Mouse (Mus musculus) mesoderm, embryonic 11.5 days (tissue): ENCODE data around the gene Myo1a.

ENCODE experiments used
- DNase-seq: peaks from one replicate; pipeline ENCODE4 v3.0.0-alpha.2; 2012; ENCODE audit warnings: low read depth, low spot score

The Myo1a gene

DNA sequence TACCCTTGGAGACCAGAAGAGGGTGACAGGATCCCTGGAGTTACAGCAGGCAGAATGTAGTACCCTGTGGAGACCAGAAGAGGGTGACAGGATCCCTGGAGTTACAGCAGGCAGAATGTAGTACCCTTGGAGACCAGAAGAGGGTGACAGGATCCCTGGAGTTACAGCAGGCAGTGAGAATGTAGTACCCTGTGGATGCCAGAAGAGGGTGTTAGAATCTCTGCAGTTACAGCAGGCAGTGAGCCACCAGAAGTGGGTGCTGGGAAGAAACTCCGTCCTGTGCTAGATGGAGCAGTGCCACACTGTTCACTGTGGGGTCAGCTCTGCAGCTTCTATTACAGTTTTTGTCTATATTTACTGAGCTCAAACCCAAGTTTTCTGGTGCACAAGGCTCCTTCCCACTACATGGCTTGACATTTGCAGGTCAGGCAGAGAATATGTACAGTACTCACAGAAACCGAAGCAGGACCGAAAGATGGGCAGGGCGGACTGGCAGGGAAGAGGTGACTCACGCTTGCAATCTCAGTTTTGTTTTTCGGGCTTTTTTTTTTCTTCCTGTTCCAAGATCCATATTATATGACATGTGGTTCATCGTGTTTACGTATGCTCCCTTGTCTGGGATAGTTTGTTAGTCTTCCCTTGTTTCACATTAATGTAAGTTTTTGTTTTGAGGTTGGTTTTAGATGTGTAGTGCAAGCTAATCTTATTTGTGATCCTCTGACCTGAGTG is 30.0 kb upstream of the Myo1a start:
- DNase-seq = peak; percentile 86

DNA sequence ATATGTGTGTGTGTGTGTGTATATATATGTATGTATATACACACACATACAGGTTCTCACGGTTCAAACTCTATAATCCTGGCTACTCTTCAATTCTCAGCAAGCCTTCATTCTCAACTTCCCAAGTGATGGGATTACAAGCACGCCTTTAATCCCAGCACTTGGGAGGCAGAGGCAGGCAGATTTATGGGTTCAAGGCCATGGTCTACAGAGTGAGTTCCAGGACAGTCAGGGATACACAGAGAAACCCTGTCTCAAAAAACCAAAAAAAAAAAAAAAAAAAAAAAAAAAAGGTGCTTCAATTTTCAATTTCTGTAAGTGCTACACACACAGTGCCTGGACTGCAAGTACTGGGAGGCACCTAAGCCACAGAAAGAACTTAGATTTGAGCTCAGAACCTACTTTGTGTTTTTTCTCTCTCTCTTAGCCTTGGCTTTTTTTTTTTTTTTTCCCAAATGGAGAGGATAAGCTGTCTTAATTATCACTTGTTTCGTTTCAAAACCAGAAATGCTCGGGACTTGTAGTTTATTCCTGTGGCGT is 29.0 kb upstream of the Myo1a start:
- DNase-seq = no peak

DNA sequence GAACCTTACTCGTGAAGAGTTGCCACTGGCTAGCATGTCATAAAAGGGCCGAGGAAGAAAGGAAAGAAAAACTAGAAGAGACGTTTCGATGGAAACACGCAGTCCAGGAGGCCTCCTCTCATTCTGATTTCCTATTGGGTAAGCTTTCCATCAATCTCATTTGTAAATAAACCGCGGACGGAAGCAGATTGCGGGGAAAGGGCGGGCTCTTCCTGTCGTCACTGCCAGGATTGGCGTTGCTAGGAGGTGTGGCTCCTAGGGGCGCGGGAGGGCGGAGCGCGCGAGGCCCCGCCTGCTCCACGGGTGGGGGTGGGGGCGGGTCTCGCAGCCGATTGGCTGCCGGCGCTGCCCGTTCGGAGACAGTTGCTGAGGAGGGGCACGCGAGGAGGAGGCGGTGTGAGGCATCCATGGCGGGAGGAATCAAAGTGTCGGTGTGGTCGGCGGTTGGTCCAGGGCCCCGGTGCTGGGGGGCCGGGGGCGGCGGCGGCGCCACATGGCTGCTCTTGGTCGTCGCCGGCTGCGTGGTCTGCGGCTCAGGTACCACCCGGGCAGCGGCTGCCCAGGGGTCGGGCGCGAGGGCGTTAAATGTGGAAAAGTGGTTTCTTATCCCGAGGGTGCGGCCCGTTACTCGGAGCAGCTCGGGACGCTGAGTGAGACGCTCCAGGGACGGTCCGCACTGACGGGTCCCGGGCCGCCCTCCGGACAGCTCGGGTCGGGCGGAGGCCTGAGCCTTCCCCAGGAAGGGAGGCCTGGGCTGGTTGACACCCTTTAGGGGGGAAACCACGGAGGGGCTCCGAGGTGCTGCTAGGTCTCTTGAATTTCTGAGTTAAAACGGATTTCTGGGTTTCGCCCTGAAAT is 28.1 kb upstream of the Myo1a start:
- DNase-seq = peak; percentile 99

DNA sequence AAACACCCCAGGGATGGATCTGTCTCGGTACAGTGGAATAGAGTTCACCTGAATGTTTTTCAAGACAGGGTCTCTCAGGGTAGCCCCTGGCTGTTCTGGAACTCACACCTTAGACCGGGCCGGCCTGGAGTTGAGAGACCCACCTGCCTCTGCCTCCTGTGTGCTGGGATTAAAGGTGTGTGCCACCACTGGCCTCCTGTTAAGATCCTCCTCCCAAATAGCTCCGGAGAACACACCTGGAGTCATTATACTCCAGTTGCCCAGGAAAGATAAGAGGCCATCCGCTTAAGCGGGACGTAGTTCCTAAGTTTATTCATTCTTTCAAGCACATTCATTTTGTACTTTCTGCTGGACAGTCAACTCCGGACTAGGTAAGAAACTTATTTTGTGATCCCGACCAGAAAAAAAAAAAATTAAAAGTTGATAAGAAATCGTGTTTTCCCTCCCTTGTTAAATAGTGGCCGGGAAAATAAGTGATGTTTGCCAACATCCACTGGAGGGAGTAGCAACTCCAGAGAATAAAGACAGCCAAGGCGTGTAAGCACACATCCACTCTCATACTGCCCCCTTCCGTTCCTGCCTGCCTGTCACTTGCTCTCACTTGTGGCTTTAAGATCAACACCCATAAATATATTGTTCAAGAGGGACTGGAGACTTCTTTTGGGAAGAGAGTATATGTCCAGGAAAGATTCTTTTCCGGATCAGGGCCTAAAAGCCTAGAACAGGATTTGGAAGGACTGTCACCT is 27.2 kb upstream of the Myo1a start:
- peak; percentile 69 for DNase-seq

DNA sequence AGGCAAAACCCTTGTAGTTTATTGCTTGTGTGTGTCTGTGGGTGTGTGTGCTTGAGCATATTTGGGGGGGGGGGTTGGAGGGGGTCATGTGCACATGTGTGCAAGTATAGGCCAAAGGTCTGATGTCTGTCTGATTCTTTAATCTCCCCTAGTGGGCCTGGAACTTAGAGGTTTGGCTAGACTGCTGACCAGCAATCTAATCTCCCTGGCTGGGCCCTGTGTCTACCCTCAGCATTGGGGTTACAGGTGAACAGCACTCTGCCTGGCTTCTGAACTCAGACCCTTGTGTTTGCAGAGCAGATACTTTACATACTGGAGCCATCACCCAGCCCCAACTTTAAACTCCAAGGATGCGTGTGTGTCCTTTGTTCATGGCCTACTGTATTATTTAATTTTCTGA is 25.8 kb upstream of the Myo1a start:
- DNase-seq = no peak

DNA sequence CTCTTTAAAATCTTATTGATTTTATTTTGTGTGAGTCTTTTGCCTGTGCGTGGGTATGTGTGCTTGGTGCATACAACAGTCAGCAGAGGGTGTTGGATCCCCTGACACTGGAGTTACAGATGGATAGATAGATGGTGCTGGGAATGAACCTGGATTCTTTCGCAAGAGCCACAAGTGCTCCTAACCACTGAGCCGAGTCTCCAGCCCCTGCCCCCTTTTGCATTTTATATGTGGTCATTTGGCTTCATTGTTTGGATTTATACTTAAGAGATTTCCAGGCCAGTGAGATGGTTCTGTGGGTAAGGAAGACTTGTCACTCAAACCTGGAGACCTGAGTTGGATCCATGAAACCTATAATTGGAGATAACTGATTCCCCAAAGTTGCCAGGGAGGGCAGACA is 25.1 kb upstream of the Myo1a start:
- no peak for DNase-seq

DNA sequence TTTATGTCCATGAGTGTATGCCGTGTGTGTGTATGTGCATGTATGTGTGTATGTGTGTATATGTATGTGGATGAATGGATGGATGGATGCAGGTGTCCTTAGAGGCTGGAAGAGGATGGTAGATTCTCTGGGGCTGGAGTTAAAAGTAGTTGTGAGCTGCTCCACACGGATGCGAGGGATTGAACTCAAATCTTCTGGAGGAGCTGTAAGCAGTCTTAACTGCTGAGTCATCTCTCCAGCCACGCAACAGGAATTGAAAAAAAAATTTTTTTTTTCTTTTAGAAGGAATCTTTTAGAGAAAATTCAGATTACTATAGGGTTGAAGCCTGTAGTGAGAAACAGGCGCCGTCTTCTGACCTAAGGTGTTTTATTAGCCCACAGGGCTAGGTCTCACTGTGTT is 22.1 kb upstream of the Myo1a start:
- DNase-seq = no peak

DNA sequence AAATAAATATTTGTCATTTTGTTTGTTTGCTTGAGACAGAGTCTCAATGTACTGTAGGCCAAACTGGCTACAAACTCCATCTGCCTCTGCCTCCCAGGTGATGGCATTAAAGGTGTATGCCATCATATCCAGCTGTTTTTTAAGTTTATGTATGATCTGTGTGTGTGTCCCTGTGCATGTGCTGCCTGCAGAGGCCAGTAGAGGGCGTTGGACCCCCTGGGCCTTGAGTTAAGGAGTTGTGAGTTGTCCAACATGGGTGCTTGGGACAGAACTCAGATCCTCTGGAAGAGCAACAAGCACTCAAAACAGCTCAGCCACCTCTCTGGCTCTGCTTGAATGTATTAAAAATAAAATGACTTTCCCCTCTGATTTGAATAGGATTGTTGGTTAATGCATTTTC is 13.9 kb upstream of the Myo1a start:
- no peak for DNase-seq

DNA sequence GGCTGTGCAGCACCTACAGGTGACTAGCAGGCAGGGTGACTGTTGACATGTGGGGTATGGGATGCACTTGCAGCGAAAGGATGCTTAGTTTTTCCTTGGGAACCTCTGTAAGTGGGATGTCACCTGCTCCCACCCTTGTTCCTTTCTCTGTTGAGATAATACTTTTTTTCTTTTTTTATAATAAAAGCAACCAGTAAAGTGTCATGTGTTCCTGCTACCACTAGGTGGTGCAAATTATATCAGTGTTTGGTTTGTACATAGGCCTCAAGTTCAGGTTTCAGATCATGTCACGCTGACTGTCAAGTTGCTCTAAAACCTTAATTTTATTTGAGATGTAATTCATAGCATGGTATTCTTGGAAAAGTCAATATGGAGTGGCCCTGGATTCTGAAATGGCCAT is 10.3 kb upstream of the Myo1a start:
- peak; percentile 24 for DNase-seq

DNA sequence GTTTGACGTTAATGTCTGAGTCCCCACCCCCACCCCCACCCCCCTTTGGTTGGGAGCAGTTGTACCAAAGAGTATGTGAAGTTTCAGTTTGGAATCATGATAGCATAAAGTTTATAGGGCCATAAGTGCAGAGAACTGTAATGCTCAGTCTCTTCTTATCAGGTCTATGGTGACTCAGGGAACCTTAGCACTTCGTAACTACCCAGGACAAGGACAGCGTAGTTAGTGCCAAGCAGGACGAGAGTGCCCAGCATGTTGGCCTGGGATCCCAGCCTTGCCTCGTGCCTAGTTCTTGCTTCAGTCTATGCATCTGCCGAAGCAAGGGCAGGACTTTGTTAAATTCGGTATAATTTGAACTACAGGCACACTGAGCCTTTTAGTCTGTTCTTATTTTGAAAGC is 9.2 kb upstream of the Myo1a start:
- no peak for DNase-seq

DNA sequence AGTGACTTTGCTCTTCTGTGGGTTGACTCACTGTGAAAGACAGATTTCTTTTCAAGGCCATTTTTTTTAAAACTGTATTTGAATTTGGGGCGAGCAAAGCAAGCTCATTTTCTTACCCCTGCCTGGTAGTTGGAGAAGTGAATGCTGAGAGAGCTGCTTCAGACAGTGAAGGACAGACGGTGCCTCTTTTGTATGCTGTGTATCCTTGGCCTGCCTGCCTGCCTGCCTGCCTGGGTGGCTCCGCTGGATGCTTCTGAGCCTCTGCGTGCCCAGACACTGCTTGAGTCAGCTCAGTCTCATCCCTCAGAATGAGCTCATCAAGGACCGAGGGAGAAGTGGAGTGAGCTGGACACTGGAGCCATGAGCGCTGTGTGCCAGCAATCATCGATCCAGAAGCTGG is 6.0 kb upstream of the Myo1a start:
- no peak for DNase-seq

DNA sequence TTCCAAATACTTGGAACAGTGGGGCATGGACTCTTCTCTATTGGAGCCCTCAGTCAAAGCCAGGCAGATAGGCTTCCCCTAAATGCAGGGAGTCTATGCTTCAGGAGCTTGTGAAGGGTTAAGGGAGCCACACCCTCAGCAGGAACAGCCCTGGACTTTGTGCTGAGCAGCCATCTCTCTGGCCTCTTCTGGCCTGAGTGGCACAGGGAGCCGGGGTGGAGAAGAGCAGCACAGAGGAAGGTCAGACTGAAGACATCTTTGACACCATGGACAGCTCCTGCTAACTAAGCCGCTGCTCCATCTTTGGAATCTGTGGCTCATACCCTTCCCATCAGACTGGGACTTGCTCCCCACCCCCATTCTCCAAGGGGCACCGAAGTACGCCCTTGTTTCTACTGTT is 1.7 kb upstream of the Myo1a start:
- peak; percentile 33 for DNase-seq

DNA sequence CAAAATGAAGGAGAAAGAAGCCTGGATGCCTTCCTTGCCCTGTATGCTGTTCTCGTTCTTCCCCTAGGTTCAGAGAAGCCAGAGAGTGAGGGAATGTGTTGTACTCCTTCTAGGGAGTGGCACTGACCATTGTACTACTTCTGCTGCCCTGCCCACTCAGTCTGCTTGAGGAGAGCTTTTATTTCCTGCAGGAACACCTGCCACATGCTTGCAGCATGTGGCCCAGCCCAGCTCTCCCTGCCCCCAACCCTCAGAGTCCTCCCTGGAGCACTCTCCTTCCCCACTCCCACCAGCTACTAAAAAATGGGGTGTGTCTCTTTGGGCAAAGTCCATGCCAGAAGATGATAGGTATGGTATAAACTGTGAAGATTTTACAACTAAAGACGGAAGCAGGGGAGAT is 677 bp upstream of the Myo1a start:
- no peak for DNase-seq

DNA sequence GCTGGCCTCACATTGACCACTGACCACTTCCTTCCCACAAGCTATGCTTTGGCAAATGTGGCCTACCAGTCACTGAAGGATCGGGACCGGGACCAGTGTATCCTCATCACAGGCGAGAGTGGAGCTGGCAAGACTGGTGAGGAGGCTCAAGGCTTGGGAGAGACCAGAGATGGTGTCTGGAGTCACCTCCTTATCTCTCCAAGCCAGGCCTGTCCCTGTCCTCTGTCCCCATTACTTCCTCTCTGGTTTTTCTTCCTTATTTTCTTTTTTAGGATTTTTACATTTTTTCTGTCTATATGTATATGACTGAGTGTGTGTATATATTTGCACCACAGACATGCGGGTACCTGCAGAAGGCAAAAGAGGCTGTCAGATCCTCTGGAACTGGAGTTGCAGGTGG is 813 bp downstream of the Myo1a start:
- DNase-seq = no peak

DNA sequence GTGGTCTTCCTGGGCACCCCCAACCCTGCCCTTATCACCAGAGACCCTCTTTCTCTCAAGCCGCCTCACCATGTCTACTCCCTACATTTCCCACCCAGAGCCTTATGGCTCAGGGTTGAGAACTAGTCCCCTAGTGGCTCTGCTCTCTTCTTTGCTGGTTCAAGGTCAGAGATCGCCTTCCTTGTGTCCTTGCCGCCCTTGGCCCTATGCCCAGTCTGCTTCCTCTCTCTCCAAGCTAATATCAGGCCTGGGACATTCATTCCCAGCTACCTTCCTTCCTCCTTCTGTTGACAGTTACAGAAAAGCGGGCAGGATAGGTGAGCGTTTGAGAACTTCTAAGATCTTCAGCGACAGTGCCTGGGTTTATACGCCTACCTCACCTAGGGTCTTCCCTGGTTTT is 2.8 kb downstream of the Myo1a start:
- no peak for DNase-seq

DNA sequence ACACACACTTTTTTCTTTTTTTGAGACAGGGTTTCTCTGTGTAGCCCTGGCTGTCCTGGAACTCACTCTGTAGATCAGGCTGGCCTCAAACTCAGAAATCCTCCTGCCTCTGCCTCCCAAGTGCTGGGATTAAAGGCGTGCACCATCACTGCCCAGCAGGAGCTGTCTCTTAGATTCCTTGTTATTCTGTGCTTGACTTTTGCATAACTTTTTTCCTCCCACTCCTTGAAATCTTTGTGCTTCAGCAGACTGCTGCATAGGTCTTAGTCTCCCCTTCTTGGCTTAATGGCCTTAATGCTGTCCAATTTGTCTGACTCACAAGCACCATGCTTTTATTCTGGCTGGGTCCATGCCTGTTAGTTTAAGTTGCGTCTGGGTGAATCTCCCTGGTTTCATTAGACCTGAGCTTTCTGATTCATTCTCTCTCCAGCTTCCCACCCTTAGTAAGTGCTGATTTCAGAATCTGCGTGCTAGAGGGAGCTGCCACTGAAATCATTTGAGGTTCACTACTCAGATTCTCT is 3.9 kb downstream of the Myo1a start:
- DNase-seq = no peak

DNA sequence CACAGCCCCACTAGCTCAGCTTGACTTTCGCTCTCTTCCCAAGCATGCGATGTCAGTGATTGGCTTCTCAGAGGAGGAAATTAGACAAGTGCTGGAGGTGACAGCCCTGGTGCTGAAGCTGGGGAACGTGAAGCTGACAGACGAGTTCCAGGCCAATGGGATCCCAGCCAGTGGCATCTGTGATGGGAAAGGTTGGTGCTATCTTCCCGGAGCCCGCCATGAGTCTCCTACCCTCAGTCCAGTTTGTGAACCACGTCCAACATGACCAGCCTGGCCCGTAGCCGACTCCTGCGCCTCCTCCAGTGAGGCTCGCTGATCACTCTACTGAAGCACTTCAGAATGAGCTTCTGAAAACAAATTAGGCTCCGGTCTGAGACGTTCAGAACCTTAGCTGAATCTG is 5.4 kb downstream of the Myo1a start:
- no peak for DNase-seq

DNA sequence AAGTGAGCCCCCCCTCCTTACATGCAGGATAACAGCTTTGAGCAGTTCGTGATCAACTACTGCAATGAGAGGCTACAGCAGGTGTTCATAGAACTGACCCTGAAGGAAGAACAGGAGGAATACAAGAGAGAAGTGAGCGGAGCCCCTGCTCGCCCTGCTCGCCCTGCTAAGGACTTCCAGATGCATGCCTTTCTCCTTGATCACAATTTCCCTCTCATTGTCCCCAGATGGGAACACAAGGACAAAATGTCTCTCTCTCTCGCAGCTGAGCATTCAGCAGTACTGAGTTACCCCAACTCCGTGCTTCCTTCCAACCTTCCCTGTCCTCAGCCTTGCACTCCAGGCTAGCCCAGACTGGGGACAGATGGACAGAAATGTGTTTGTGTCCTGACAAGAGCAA is 7.8 kb downstream of the Myo1a start:
- DNase-seq = no peak

DNA sequence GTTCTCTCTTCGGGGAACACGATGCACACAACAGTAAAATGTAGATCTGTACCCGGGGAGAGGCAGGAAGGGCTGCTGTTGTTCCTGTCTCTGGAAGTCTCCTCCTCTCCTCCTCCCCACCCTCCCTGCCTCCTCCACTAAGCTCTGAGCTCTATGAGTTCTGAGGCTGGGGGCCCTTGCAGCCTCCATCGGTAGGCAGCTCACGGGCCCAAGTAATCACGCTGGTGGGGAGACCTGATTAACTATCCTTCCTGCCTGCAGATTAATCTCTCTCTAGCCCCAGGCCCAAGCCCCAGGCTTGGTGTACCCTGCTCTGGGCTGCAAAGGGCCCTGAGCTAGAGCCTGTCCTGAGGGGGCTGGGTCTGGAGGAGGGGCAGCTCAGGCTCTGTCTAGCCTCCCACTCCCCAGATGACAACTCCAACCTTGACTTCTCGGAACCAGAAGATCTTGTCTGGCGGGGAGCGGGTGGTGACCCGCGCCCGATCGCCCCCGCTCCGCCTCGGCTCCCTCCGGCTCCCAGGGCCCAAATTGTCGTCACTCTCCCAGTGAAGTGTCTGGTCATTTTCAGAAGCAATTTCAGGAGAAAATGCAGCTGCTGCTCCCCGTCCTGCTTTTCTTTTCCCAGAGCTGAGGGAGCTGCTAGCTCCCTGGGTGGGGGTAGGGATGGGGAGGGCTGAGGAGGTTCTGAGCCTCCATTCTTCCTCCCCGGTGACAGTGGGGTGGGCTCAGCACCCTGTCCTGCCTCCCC is 16.9 kb downstream of the Myo1a start:
- no peak for DNase-seq

DNA sequence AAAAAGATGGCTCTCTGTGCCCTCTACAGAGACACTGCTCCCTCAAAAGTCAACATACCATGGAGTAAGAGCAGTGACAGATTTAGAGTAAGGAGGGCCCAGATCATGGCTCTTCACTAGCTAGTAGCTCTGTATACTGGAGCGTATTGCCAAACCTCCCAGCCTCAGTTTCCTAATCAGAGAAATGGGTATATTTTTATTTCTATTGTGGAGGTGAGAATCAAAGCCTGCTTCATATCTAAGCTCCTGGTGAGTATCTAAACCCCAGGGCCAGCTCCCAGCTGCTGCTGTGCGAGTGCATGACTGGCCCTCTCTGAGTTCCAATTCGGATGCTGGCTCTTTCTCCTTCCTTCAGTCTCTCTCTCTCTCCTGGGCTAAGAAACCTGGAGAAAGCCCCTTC is 19.2 kb downstream of the Myo1a start, which contains the start of gene Tac2:
TSS of gene Tac2 (plus strand) at position 301 of the 400 bp plus-strand sequence.
- no peak for DNase-seq

DNA sequence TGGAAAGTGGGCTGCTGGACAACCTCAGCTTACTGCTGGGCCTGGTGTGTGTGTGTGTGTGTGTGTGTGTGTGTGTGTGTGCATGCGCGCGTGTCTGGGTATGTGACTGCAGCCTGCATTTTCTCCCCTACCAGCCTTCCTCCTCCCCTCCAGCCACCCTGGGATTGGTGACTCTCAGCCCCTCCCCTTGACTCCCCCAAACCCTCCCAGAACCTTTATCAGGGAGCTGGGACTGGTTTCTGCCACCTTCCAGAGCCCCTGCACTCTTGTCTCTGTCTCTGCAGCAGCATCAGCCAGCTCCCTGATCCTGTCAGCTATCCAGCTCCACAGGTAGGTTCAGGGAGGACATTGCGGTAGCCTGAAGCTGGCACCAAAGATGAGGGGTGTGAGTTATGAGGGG is 20.2 kb downstream of the Myo1a start:
- no peak for DNase-seq
